Mouse (Mus musculus): ENCODE measurements around the gene Ier5. TPM values are rescaled to one million over a fixed set of nuclear protein-coding genes. Genes with fewer than 3 reads are reported as not detected.

Gene Ier5
- polyA plus RNA-seq, 1 experiment = not detected

GRCm38 (mm10) chr1:155064111-155064510 is 35.3 kb downstream of the Ier5 start:
- WGBS = 89% methylated on average over 5 of the region's 5 CpGs
- H3K27ac ChIP-seq (ENCODE audit: insufficient read depth, low read depth, low read length) = no peak overlapping the region
- no peak for TF ChIP-seq POLR2A (IDR thresholded peaks at IDR 0.05; ENCODE audit: insufficient read depth, low read depth, low read length)
- no peak for TF ChIP-seq CTCF (IDR thresholded peaks at IDR 0.05; ENCODE audit: insufficient read depth, low read depth, low read length)

GRCm38 (mm10) chr1:155062963-155063362 is 36.5 kb downstream of the Ier5 start:
- Histone ChIP-seq H3K4me3 (ENCODE audit: insufficient read depth, low read depth, low read length) (no peak overlapping the region), H3K27ac (ENCODE audit: insufficient read depth, low read depth, low read length) (no peak overlapping the region), H3K4me1 (ENCODE audit: control insufficient read depth, insufficient read depth, low read length) (peaks cover 24% of the 10 kb centered on the region)
- 73% methylated on average over 4 of the region's 4 CpGs for WGBS
- TF ChIP-seq CTCF (IDR thresholded peaks at IDR 0.05; ENCODE audit: insufficient read depth, low read depth, low read length) (no peak), POLR2A (IDR thresholded peaks at IDR 0.05; ENCODE audit: insufficient read depth, low read depth, low read length) (no peak)

More at GRCm38 (mm10) chr1:155064111-155064510, 35.3 kb downstream of the Ier5 start:
- H3K4me1 ChIP-seq (ENCODE audit: control insufficient read depth, insufficient read depth, low read length) = peaks cover 21% of the 10 kb centered on the region
- no peak overlapping the region for H3K4me3 ChIP-seq (ENCODE audit: insufficient read depth, low read depth, low read length)

GRCm38 (mm10) chr1:155062057-155062456 is 37.4 kb downstream of the Ier5 start:
- Histone ChIP-seq H3K4me3 (ENCODE audit: insufficient read depth, low read depth, low read length) (no peak overlapping the region), H3K4me1 (ENCODE audit: control insufficient read depth, insufficient read depth, low read length) (peaks cover 24% of the 10 kb centered on the region), H3K27ac (ENCODE audit: insufficient read depth, low read depth, low read length) (no peak overlapping the region)
- 92% methylated on average over 7 of the region's 7 CpGs for whole genome bisulfite sequencing
- TF ChIP-seq CTCF (IDR thresholded peaks at IDR 0.05; ENCODE audit: insufficient read depth, low read depth, low read length) (no peak), POLR2A (IDR thresholded peaks at IDR 0.05; ENCODE audit: insufficient read depth, low read depth, low read length) (no peak)

GRCm38 (mm10) chr1:155060832-155061801 is 38.3 kb downstream of the Ier5 start:
- Histone ChIP-seq H3K4me3 (ENCODE audit: insufficient read depth, low read depth, low read length) (no peak overlapping the region), H3K27ac (ENCODE audit: insufficient read depth, low read depth, low read length) (no peak overlapping the region), H3K4me1 (ENCODE audit: control insufficient read depth, insufficient read depth, low read length) (peaks cover 24% of the 10 kb centered on the region)
- TF ChIP-seq CTCF (IDR thresholded peaks at IDR 0.05; ENCODE audit: insufficient read depth, low read depth, low read length) (no peak), POLR2A (IDR thresholded peaks at IDR 0.05; ENCODE audit: insufficient read depth, low read depth, low read length) (no peak)
- 91% methylated on average over 17 of the region's 17 CpGs for WGBS

- TF ChIP-seq CTCF (IDR thresholded peaks at IDR 0.05; ENCODE audit: insufficient read depth, low read depth, low read length) (no peak), POLR2A (IDR thresholded peaks at IDR 0.05; ENCODE audit: insufficient read depth, low read depth, low read length) (no peak)
- H3K4me3 ChIP-seq (ENCODE audit: insufficient read depth, low read depth, low read length) = no peak overlapping the region
- H3K27ac ChIP-seq (ENCODE audit: insufficient read depth, low read depth, low read length) = no peak overlapping the region
- H3K4me1 ChIP-seq (ENCODE audit: control insufficient read depth, insufficient read depth, low read length) = peaks cover 24% of the 10 kb centered on the region
- 74% methylated on average over 5 of the region's 5 CpGs for WGBS
These were observed 39.2 kb downstream of the Ier5 start for GRCm38 (mm10) chr1:155060261-155060660.

DNA sequence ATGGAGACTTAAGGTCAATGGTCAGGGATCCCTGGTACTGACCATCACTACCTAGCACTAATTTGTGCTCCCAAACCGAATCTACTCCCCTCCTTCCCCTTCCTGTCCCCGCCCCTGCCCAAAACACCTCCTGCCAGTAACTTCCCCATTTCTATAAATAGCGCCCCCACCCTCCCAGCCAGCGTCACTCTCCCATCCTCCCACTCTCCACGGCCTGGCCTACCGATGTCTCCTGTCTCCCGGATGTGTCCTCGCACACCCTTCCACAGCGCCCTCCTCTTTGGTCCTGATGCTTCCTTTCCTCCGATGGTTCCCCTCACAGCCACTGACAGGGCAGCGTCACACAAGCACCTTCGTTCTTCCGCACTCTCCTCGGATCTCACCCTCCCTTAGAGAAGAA is 39.9 kb downstream of the Ier5 start:
- peak overlapping the region; percentile 23; the same call in 1 of the 2 replicates for H3K27ac ChIP-seq (ENCODE audit: insufficient read depth, low read depth, low read length)
- peaks cover 24% of the 10 kb centered on the region for H3K4me1 ChIP-seq (ENCODE audit: control insufficient read depth, insufficient read depth, low read length)
- no peak overlapping the region for H3K4me3 ChIP-seq (ENCODE audit: insufficient read depth, low read depth, low read length)
- 36% methylated on average over 14 of the region's 14 CpGs for WGBS
- TF ChIP-seq POLR2A (IDR thresholded peaks at IDR 0.05; ENCODE audit: insufficient read depth, low read depth, low read length) = no peak
- no peak for TF ChIP-seq CTCF (IDR thresholded peaks at IDR 0.05; ENCODE audit: insufficient read depth, low read depth, low read length)

- peak overlapping the region; percentile 23; the same call in 1 of the 2 replicates for H3K27ac ChIP-seq (ENCODE audit: insufficient read depth, low read depth, low read length)
- WGBS = 76% methylated on average over 6 of the region's 6 CpGs
These were observed 41.1 kb downstream of the Ier5 start for GRCm38 (mm10) chr1:155058099-155059012.

GRCm38 (mm10) chr1:155056166-155056565 is 43.3 kb downstream of the Ier5 start:
- H3K4me1 ChIP-seq (ENCODE audit: control insufficient read depth, insufficient read depth, low read length) = peaks cover 34% of the 10 kb centered on the region
- H3K27ac ChIP-seq (ENCODE audit: insufficient read depth, low read depth, low read length) = no peak overlapping the region
- no peak for TF ChIP-seq POLR2A (IDR thresholded peaks at IDR 0.05; ENCODE audit: insufficient read depth, low read depth, low read length)
- TF ChIP-seq CTCF (IDR thresholded peaks at IDR 0.05; ENCODE audit: insufficient read depth, low read depth, low read length) = no peak
- WGBS = 92% methylated on average over 1 of the region's 1 CpGs
- H3K4me3 ChIP-seq (ENCODE audit: insufficient read depth, low read depth, low read length) = no peak overlapping the region

More at GRCm38 (mm10) chr1:155058099-155059012, 41.1 kb downstream of the Ier5 start:
- H3K4me3 ChIP-seq (ENCODE audit: insufficient read depth, low read depth, low read length) = no peak overlapping the region
- peaks cover 25% of the 10 kb centered on the region for H3K4me1 ChIP-seq (ENCODE audit: control insufficient read depth, insufficient read depth, low read length)
- TF ChIP-seq POLR2A (IDR thresholded peaks at IDR 0.05; ENCODE audit: insufficient read depth, low read depth, low read length) (no peak), CTCF (IDR thresholded peaks at IDR 0.05; ENCODE audit: insufficient read depth, low read depth, low read length) (no peak)
